Mouse (Mus musculus) limb, embryonic 15.5 days (tissue): ENCODE results near the gene Ulk4. TPM values are rescaled to one million over a fixed set of nuclear protein-coding genes. Genes with fewer than 3 reads are reported as not detected.
"Not testable (repeated sequence)": the region's sequence is repeated elsewhere in the genome, so short reads cannot be mapped to it uniquely, and the experiment has no call there.

Source experiments
- ATAC-seq: fragments of 200-750 bp; cut with Nextera tagmentation; 2 replicates; pipeline ENCODE4 v1.8.0; 2017; ENCODE audit warnings: low read depth, moderate TSS enrichment; ENCODE audit not compliant: insufficient number of reproducible peaks, low FRiP score, low TSS enrichment
- H3K27ac ChIP-seq: fragments of 300-500 bp; sonication (generic); 2 replicates; pipeline ENCODE4 v1.5.1; 2015; ENCODE audit warnings: moderate library complexity, mild to moderate bottlenecking, inconsistent platforms
- H3K27me3 ChIP-seq: fragments of 300-500 bp; sonication (generic); 2 replicates; pipeline ENCODE4 v1.6.1; 2015; ENCODE audit warnings: inconsistent platforms
- H3K36me3 ChIP-seq: fragments of 300-500 bp; sonication (generic); 2 replicates; pipeline ENCODE4 v1.6.1; 2015; ENCODE audit warnings: inconsistent platforms
- H3K4me1 ChIP-seq: fragments of 300-500 bp; sonication (generic); 2 replicates; pipeline ENCODE4 v1.6.1; 2015; ENCODE audit warnings: inconsistent platforms
- H3K4me2 ChIP-seq: fragments of 300-500 bp; sonication (generic); 2 replicates; pipeline ENCODE4 v1.6.1; 2015; ENCODE audit warnings: mild to moderate bottlenecking, inconsistent platforms
- H3K4me3 ChIP-seq: fragments of 300-500 bp; sonication (generic); 2 replicates; pipeline ENCODE4 v1.5.1; 2015; ENCODE audit warnings: mild to moderate bottlenecking, inconsistent platforms
- H3K9ac ChIP-seq: fragments of 300-500 bp; sonication (generic); 2 replicates; pipeline ENCODE4 v1.6.1; 2015; ENCODE audit warnings: inconsistent platforms
- H3K9me3 ChIP-seq: fragments of 300-500 bp; sonication (generic); 2 replicates; pipeline ENCODE4 v1.6.1; 2016; ENCODE audit warnings: inconsistent platforms
- WGBS: fragments of 180-500 bp; shearing (Covaris S2); methylation state at CpG from one replicate; pipeline ENCODE4 v1.1.7; 2015; 5-methylcytosine and 5-hydroxymethylcytosine counted together
- polyA plus RNA-seq: library from polyadenylated mRNA; unstranded; fragments of >200 nt; fragmentation: Nextera tagmentation; extraction: Ambion mirVana; gene quantifications from 2 replicates; pipeline ENCODE4 v1.2.1, GENCODE M21; 2015

The Ulk4 gene
- polyA plus RNA-seq, 1 experiment from 2014 or later = 149 TPM

DNA sequence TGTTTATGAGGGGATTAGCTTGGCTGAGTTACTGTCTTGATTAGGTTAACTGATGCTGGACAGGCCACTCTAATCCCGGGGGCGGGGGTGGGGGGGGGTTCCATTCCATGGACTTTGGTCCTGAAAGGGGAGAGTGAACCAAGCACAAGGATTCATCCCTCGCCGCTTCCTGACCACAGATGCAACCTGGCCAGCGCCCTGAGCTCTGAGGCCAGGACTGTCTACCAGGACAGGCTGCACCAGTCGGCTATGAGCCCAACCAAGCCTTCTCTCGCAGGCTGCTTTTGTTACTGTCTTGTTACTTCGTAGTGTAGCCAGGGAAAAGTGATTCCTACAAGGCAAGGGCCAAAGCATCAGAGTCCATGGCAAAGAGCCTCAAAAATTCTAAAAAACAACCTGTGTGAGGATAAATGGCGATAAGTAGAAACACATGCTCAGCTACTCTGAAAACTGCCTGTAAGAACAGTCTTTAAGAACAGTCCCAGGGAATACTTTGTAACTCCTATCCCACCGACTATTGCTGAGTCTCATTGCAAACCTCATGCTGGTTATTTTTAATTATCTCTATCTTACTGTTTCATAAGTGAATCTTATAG, 211.5 kb downstream of the Ulk4 start:
- no peaks in the 10 kb centered on the region for H3K9me3 ChIP-seq
- no peaks in the 10 kb centered on the region for H3K36me3 ChIP-seq
- peak overlapping the region; percentile 62 for H3K27ac ChIP-seq
- H3K4me3 ChIP-seq = no peak overlapping the region
- H3K4me1 ChIP-seq = peaks cover 14% of the 10 kb centered on the region
- H3K4me2 ChIP-seq = no peak overlapping the region
- H3K27me3 ChIP-seq = no peaks in the 10 kb centered on the region
- ATAC-seq = 0 out of 2 replicates have a peak, but pooled peaks have one; percentile 33
- H3K9ac ChIP-seq = no peak overlapping the region
- 46% methylated on average over 10 of the region's 10 CpGs for WGBS

DNA sequence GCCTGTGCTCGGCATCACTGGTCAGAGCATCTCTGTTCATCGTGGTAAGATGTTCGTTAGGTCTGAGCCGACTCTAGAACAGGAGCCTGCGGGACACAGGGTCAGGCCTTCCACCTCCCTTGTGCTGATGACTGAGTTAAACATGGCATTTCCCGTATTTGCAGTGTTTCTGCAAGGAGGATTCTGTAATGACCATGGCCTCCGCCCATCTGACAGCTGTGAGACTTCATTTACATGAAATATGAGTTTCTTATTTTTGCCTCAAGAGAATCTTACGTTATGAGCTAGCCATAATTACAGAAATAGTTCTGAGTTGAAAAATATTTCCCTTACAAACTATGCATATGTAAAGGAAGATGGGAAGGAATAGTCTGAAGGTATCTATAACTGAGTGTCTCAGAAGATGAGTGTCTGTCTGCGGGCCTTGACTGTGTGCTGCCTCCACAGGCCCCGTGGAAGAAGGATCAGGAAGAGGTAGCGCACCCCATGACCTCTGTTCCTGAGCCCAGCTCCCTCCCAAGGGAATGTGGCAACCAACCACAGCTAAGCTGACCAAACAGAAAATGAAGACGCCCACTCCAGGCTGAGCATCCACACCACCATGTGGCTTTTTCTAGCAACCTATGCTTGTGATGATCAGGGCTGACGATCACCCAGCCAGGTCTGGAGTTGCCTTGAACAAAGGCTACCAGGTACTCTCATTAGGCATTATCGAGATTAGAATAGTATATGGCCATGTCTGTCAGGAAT, 212.2 kb downstream of the Ulk4 start:
- Histone ChIP-seq H3K4me2 (no peak overlapping the region), H3K27me3 (no peaks in the 10 kb centered on the region), H3K9ac (no peak overlapping the region), H3K36me3 (no peaks in the 10 kb centered on the region), H3K4me1 (peaks cover 14% of the 10 kb centered on the region), H3K9me3 (no peaks in the 10 kb centered on the region), H3K4me3 (no peak overlapping the region), H3K27ac (no peak overlapping the region)
- ATAC-seq = no peak
- 76% methylated on average over 14 of the region's 14 CpGs for WGBS

DNA sequence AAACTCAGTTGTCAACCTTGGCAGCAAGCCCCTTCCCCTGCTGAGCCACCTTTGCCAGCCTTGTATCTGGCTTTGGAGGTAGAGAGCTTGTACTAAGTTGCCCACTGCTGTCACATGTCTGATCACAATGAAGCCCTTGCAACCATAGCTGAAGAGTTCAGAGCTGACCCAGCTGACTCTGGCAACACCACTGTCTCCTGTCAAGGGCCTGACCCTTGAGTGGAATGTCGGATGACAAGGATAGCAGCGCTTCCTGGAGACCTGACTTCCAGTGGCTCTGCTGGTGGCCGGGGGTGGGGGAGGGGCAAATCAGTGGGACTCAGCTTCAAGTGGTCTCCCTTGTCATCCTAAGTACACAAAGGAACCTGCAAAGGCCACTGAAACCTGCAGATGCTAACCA, 214.3 kb downstream of the Ulk4 start:
- Histone ChIP-seq H3K4me3 (no peak overlapping the region), H3K27ac (no peak overlapping the region), H3K4me2 (no peak overlapping the region), H3K27me3 (no peaks in the 10 kb centered on the region), H3K36me3 (no peaks in the 10 kb centered on the region), H3K4me1 (peaks cover 14% of the 10 kb centered on the region), H3K9me3 (no peaks in the 10 kb centered on the region), H3K9ac (no peak overlapping the region)
- no peak for ATAC-seq
- 62% methylated on average over 3 of the region's 3 CpGs for WGBS

DNA sequence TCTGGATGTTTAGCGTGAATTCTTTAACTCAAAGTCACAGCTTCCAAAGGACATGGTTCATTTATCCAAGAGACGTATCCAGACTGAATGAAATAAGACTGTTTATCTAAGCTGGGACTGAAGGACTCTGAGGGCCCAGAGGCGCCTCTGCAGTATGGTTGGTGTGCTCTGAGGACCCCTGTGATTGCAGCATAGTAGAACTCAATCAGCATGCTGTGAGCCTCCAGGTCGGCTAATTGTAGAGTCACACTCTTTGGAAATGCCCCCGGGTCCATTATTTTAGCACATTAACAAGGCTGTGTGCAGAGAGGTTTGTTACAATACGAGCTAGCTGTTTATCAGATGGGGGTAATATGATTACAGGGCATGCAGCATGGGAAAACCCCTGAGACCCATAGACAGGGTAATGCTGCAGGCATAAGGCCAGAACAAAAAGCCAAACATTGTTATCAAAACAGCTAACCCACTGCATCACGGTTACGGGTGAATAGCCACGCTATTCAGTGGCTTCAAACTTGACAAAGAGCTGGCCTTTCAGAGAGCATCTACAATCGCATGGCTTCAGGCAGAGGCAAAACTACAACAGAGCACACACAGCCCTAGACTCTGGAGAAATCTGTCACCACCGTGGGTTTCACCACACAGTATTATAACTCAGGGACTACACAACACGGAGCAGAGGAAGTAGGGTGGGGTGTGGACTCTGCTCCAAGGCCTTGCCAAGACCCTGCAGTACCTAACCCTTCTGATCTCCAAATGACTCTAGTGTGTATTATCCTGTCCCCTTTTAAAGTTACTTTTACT, 215.0 kb downstream of the Ulk4 start:
- Histone ChIP-seq H3K27me3 (no peaks in the 10 kb centered on the region), H3K36me3 (no peaks in the 10 kb centered on the region), H3K27ac (no peak overlapping the region), H3K9me3 (no peaks in the 10 kb centered on the region), H3K9ac (no peak overlapping the region), H3K4me1 (peaks cover 17% of the 10 kb centered on the region), H3K4me3 (no peak overlapping the region), H3K4me2 (no peak overlapping the region)
- no peak for ATAC-seq
- WGBS = 45% methylated on average over 12 of the region's 12 CpGs

DNA sequence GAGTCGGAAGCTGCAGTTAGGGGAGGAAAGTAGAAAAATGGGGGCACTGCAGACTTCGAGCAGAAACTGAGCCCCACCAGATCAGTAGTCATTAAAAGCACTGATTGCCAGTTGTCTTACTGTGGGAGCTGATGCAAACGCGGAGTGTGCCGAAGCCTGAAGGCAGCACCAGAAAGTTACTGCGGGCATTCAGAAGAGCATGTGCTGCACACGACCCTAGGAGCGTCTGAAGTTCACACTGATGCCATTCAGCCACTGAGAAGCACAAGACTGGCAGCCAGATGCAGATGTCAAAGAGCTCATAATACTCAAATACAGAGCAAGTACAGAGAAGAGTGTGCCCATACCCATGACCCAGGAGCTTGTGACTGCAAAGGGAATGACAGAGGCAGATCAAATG, 216.7 kb downstream of the Ulk4 start:
- Histone ChIP-seq H3K4me2 (no peak overlapping the region), H3K27me3 (no peaks in the 10 kb centered on the region), H3K9me3 (no peaks in the 10 kb centered on the region), H3K36me3 (no peaks in the 10 kb centered on the region), H3K9ac (no peak overlapping the region), H3K4me3 (no peak overlapping the region), H3K4me1 (peaks cover 17% of the 10 kb centered on the region), H3K27ac (no peak overlapping the region)
- no peak for ATAC-seq
- WGBS = 57% methylated on average over 8 of the region's 8 CpGs

DNA sequence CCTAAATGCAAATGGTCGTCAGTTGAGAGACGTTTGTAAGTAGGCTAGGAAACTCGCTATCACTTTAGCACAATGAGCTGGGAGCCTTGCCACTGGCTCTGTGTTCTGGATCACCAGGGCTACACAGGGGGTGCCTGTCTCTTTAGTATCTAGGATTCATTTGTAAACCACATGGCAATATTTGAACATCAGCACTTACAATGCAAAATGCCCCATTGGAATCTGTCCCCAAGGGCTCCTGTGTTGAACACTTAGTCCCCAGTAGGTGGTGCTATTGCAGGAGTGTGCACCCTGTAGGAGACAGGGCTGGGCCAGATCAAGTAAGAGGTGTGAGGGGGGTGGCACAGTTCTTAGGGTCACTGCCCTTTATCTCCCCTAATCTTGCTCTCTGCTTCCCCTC, 217.7 kb downstream of the Ulk4 start:
- Histone ChIP-seq H3K4me3 (no peak overlapping the region), H3K4me1 (peaks cover 12% of the 10 kb centered on the region), H3K27me3 (no peaks in the 10 kb centered on the region), H3K9me3 (no peaks in the 10 kb centered on the region), H3K36me3 (no peaks in the 10 kb centered on the region), H3K4me2 (no peak overlapping the region), H3K9ac (no peak overlapping the region), H3K27ac (no peak overlapping the region)
- WGBS = 94% methylated on average over 3 of the region's 3 CpGs
- ATAC-seq = no peak

DNA sequence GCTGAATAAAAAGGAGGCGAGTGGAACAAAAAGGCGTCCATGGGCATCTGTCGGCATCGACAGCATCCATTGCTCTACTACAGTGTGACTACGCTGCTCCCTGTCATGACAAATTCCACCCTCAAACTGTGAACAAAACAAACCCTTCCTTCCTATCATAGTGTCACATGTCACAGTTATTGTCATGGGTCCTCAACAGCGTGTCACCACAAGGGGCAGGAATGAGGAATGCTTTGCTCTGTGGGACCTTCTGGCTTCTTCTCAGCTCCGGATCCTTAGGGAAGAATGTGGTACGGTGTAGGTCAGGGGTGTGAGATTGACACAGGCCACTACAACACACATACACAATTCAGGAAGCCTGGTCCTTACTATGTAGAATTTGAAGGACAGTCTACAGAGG, 218.5 kb downstream of the Ulk4 start:
- no peak for ATAC-seq
- Histone ChIP-seq H3K4me1 (peaks cover 12% of the 10 kb centered on the region), H3K27ac (0 out of 2 replicates have a peak overlapping the region, but pooled peaks have one; percentile 12), H3K27me3 (no peaks in the 10 kb centered on the region), H3K4me3 (no peak overlapping the region), H3K9me3 (no peaks in the 10 kb centered on the region), H3K4me2 (no peak overlapping the region), H3K9ac (no peak overlapping the region), H3K36me3 (no peaks in the 10 kb centered on the region)
- 83% methylated on average over 8 of the region's 8 CpGs for WGBS

DNA sequence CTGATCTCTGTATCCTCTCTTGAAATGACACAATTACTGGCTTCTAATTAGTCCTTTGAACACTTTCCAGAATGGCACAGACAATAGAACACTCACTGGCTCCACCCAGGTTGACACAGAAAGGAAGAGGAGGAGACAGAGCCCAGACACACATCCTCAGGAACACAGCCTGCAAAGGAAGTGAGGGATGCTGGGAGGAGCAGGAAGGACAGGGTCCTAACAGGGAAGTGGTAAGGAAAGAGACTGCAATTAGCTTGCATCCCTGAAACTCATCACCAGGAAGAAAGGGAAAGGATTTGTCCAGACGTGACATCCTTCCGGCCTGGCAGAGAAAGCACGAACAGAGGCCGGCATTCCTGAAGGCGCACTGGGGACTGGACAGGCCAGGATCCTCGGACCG, 218.9 kb downstream of the Ulk4 start:
- ATAC-seq = no peak
- Histone ChIP-seq H3K4me1 (peaks cover 12% of the 10 kb centered on the region), H3K9me3 (no peaks in the 10 kb centered on the region), H3K27me3 (no peaks in the 10 kb centered on the region), H3K9ac (no peak overlapping the region), H3K4me3 (no peak overlapping the region), H3K36me3 (no peaks in the 10 kb centered on the region), H3K27ac (peak overlapping the region; percentile 38; the same call in 1 of the 2 replicates), H3K4me2 (no peak overlapping the region)
- WGBS = 85% methylated on average over 7 of the region's 7 CpGs

DNA sequence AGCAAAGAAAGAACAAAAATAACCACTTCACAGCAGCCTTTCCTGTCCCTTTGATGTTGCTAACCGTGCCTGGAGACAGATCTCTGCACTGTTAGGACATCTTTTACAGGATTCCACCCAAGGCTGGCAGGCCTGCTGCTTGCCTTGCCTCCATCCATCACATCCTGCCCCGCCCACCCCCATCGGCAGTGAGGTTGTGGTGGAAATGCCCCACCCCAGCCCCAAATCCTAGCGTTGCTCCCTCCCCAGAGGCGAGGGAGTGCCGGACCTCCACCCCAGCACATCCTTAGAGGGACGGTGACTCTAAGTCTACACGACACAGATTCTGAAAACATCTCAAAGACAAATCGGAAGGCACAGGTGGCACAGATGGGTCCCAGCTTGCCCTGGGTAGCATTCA, 219.6 kb downstream of the Ulk4 start:
- Histone ChIP-seq H3K27ac (peak overlapping the region; percentile 38), H3K27me3 (no peaks in the 10 kb centered on the region), H3K4me3 (no peak overlapping the region), H3K4me1 (peaks cover 12% of the 10 kb centered on the region), H3K9ac (no peak overlapping the region), H3K9me3 (no peaks in the 10 kb centered on the region), H3K36me3 (no peaks in the 10 kb centered on the region), H3K4me2 (no peak overlapping the region)
- no peak for ATAC-seq
- 28% methylated on average over 9 of the region's 9 CpGs for WGBS

DNA sequence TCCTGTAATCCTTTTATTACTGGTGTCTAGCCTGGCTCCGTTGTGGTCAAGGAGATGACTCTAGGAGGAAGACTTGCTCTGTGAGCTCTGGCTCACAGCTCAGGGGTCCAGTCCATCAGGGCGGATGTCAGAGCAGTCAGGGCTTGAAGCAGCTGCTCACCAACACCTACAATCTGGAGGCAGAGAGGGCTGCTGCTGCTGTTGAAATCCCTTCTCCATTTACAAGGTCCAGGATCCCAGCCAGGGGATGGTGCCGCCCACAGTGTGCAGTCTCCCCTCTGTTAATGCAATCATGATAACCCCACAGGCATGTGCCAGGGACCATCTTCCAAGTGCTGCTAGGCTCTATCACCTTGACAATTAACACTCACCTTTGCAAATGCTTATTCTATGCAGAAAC, 220.5 kb downstream of the Ulk4 start:
- Histone ChIP-seq H3K4me2 (no peak overlapping the region), H3K27me3 (no peaks in the 10 kb centered on the region), H3K36me3 (no peaks in the 10 kb centered on the region), H3K4me3 (no peak overlapping the region), H3K27ac (0 out of 2 replicates have a peak overlapping the region, but pooled peaks have one; percentile 38), H3K9ac (no peak overlapping the region), H3K9me3 (no peaks in the 10 kb centered on the region), H3K4me1 (peaks cover 9% of the 10 kb centered on the region; the same call in 1 of the 2 replicates)
- WGBS = 69% methylated on average over 3 of the region's 3 CpGs
- no peak for ATAC-seq

DNA sequence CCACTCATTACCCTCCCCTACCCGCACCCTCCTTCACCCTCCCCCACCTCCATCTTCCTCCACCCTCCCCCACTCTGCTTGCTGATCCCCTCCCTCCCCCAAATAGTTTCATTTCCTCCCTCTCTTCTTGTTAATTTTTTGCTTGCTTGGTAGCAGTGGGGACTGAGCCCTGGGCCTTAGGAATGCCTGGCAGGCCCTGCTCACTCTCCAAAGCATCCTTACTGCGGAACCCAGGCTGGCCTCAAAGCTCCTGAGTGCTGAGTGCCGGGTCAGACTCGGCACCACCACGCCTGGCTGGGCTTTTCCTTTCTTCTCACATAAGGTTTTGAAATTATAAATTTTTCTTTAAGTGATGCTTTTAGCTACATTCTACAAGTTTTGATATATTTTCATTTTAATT, 221.0 kb downstream of the Ulk4 start:
- H3K4me3 ChIP-seq = no peak overlapping the region
- H3K36me3 ChIP-seq = no peaks in the 10 kb centered on the region
- H3K4me1 ChIP-seq = peaks cover 9% of the 10 kb centered on the region; the same call in 1 of the 2 replicates
- H3K27me3 ChIP-seq = no peaks in the 10 kb centered on the region
- no peak overlapping the region for H3K9ac ChIP-seq
- H3K4me2 ChIP-seq = no peak overlapping the region
- no peaks in the 10 kb centered on the region for H3K9me3 ChIP-seq
- ATAC-seq = no peak
- WGBS = 57% methylated on average over 5 of the region's 5 CpGs
- no peak overlapping the region for H3K27ac ChIP-seq

DNA sequence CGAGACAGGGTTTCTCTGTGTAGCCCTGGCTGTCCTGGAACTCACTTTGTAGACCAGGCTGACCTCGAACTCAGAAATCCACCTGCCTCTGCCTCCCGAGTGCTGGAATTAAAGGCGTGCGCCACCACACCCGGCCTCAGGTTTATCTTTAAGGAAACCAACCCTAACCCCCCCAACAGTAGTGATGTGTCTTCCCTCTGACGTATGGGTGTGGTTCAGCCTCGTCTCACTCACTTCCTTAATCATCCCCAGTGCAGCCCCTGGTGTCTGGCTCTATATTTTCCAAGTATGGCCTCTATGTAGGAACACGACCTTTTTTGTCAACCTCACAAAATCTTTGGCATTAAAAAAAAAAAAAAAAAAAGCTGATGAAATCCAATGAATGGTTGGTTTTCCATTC, 231.3 kb downstream of the Ulk4 start:
- not testable (repeated sequence) for H3K27ac ChIP-seq, H3K27me3 ChIP-seq, H3K4me3 ChIP-seq, H3K4me2 ChIP-seq, ATAC-seq, H3K36me3 ChIP-seq, H3K9me3 ChIP-seq, H3K4me1 ChIP-seq, H3K9ac ChIP-seq
- 75% methylated on average over 9 of the region's 9 CpGs for WGBS
